Mouse (Mus musculus) MEL (cell line): ENCODE measurements around the gene Olfr792. TPM values are rescaled to one million over a fixed set of nuclear protein-coding genes. Genes with fewer than 3 reads are reported as not detected.

Source experiments
- DNase-seq: peaks from one replicate; pipeline ENCODE4 v3.0.0; 2011; ENCODE audit warnings: low read depth, low spot score
- H3K27ac ChIP-seq: 2 replicates; pipeline ENCODE4 v1.5.1; 2012; ENCODE audit warnings: low read depth, mild to moderate bottlenecking, control low read depth, low read length, moderate library complexity; ENCODE audit not compliant: control insufficient read depth
- H3K27me3 ChIP-seq, 2 experiments: fragments of 150-350 bp in 1 of 2; sonication (generic) in 1 of 2; 2 replicates each; pipeline ENCODE4 v1.6.1; 2012; ENCODE audit warnings: low read length in 2 of 2, mild to moderate bottlenecking in 2 of 2, improper control_type of control experiment in 1 of 2, moderate library complexity in 1 of 2; ENCODE audit not compliant: insufficient read depth in 2 of 2, control insufficient read depth in 1 of 2
- H3K36me3 ChIP-seq, 2 experiments: 2 replicates each; pipeline ENCODE4 v1.6.1; 2012 to 2014; ENCODE audit warnings: low read length in 2 of 2, improper control_type of control experiment in 1 of 2, inconsistent platforms in 1 of 2, mild to moderate bottlenecking in 1 of 2; ENCODE audit not compliant: insufficient read depth in 2 of 2, control insufficient read depth in 1 of 2
- H3K4me1 ChIP-seq, 2 experiments: fragments of 150-350 bp in 1 of 2; sonication (generic) in 1 of 2; 2 replicates each; pipeline ENCODE4 v1.6.1; 2012; ENCODE audit warnings: low read length in 2 of 2, improper control_type of control experiment in 1 of 2, mild to moderate bottlenecking in 1 of 2; ENCODE audit not compliant: insufficient read depth in 2 of 2, control insufficient read depth in 1 of 2
- H3K4me3 ChIP-seq, 2 experiments: fragments of 150-350 bp in 1 of 2; sonication (generic) in 1 of 2; 2 replicates each; pipeline ENCODE4 v1.5.1; 2012; ENCODE audit warnings: low read depth in 2 of 2, low read length in 2 of 2, mild to moderate bottlenecking in 2 of 2, moderate library complexity in 2 of 2, control low read depth in 1 of 2, improper control_type of control experiment in 1 of 2; ENCODE audit not compliant: control insufficient read depth in 1 of 2, insufficient read depth in 1 of 2
- H3K79me2 ChIP-seq: 2 replicates; pipeline ENCODE4 v1.6.1; 2012; ENCODE audit warnings: mild to moderate bottlenecking, low read length, moderate library complexity; ENCODE audit not compliant: control insufficient read depth, poor library complexity, insufficient read depth
- H3K9ac ChIP-seq: 2 replicates; pipeline ENCODE4 v1.6.1; 2012; ENCODE audit warnings: low read depth, mild to moderate bottlenecking, control low read depth, low read length, moderate library complexity; ENCODE audit not compliant: control insufficient read depth, poor library complexity, severe bottlenecking
- H3K9me3 ChIP-seq: fragments of 150-350 bp; sonication (generic); replicated peaks from 2 replicates; pipeline ENCODE4 v1.6.1; 2012; ENCODE audit warnings: mild to moderate bottlenecking, low read length, improper control_type of control experiment, moderate library complexity; ENCODE audit not compliant: insufficient read depth
- CHD1 ChIP-seq: IDR thresholded peaks from 2 replicates; pipeline ENCODE4 v1.6.1; 2012; ENCODE audit warnings: low read depth, mild to moderate bottlenecking, inconsistent platforms, low read length, improper control_type of control experiment
- CHD2 ChIP-seq: IDR thresholded peaks from 2 replicates; pipeline ENCODE4 v1.6.1; 2011; ENCODE audit warnings: low read length, improper control_type of control experiment
- CTCF ChIP-seq, 3 experiments: IDR thresholded peaks in 2 of 3; conservative IDR thresholded peaks in 1 of 3; 2 replicates each; pipeline ENCODE4 v1.5.1; 2011 to 2012; ENCODE audit warnings: low read length in 3 of 3, low read depth in 2 of 3, mild to moderate bottlenecking in 2 of 3, improper control_type of control experiment in 1 of 3, inconsistent platforms in 1 of 3, mixed read lengths in 1 of 3, moderate library complexity in 1 of 3; ENCODE audit not compliant: control insufficient read depth in 1 of 3, insufficient read depth in 1 of 3, poor library complexity in 1 of 3, severe bottlenecking in 1 of 3
- ELF1 ChIP-seq: IDR thresholded peaks from 2 replicates; pipeline ENCODE4 v1.6.1; 2014; ENCODE audit warnings: low read depth, mild to moderate bottlenecking, inconsistent platforms, low read length, improper control_type of control experiment, moderate library complexity
- ETS1 ChIP-seq: IDR thresholded peaks from 2 replicates; pipeline ENCODE4 v1.6.1; 2012; ENCODE audit warnings: low read depth, mild to moderate bottlenecking, inconsistent platforms, low read length, improper control_type of control experiment, moderate library complexity
- MEF2A ChIP-seq: IDR thresholded peaks from 2 replicates; pipeline ENCODE4 v1.6.1; 2014; ENCODE audit warnings: low read depth, mild to moderate bottlenecking, inconsistent platforms, low read length, improper control_type of control experiment; ENCODE audit not compliant: poor library complexity, insufficient replicate concordance, severe bottlenecking; ENCODE audit errors: extremely low read depth
- MXI1 ChIP-seq: IDR thresholded peaks from 2 replicates; pipeline ENCODE4 v1.6.1; 2011; ENCODE audit warnings: mild to moderate bottlenecking, low read depth, low read length, improper control_type of control experiment
- MYB ChIP-seq: IDR thresholded peaks from 2 replicates; pipeline ENCODE4 v1.6.1; 2011; ENCODE audit warnings: mild to moderate bottlenecking, low read depth, low read length, improper control_type of control experiment
- MYC ChIP-seq: IDR thresholded peaks from 2 replicates; pipeline ENCODE4 v1.6.1; 2011; ENCODE audit warnings: low read depth, mild to moderate bottlenecking, low read length, improper control_type of control experiment, moderate library complexity
- NELFE ChIP-seq: IDR thresholded peaks from 2 replicates; pipeline ENCODE4 v1.6.1; 2011; ENCODE audit warnings: low read depth, low read length, improper control_type of control experiment
- NRF1 ChIP-seq: IDR thresholded peaks from 2 replicates; pipeline ENCODE4 v1.6.1; 2014; ENCODE audit warnings: low read depth, mild to moderate bottlenecking, inconsistent platforms, low read length, improper control_type of control experiment, moderate library complexity; ENCODE audit not compliant: poor library complexity, insufficient read depth, severe bottlenecking
- POLR2A ChIP-seq, 2 experiments: IDR thresholded peaks; 2 replicates each; pipeline ENCODE4 v1.6.1; 2011 to 2012; ENCODE audit warnings: low read length in 2 of 2, mild to moderate bottlenecking in 2 of 2, control low read depth in 1 of 2, improper control_type of control experiment in 1 of 2, low read depth in 1 of 2, moderate library complexity in 1 of 2; ENCODE audit not compliant: control insufficient read depth in 1 of 2, insufficient read depth in 1 of 2, poor library complexity in 1 of 2
- POLR2AphosphoS5 ChIP-seq: IDR thresholded peaks from 2 replicates; pipeline ENCODE4 v1.6.1; 2012; ENCODE audit warnings: low read depth, borderline replicate concordance, mild to moderate bottlenecking, inconsistent platforms, low read length, moderate library complexity, mixed read lengths
- RAD21 ChIP-seq: IDR thresholded peaks from 2 replicates; pipeline ENCODE4 v1.6.1; 2011; ENCODE audit warnings: mild to moderate bottlenecking, low read depth, low read length, improper control_type of control experiment
- RCOR1 ChIP-seq: IDR thresholded peaks from 2 replicates; pipeline ENCODE4 v1.6.1; 2012; ENCODE audit warnings: low read depth, mild to moderate bottlenecking, inconsistent platforms, low read length, improper control_type of control experiment
- SIN3A ChIP-seq: IDR thresholded peaks from 2 replicates; pipeline ENCODE4 v1.6.1; 2012; ENCODE audit warnings: low read length, improper control_type of control experiment, inconsistent platforms
- SMC3 ChIP-seq: IDR thresholded peaks from 2 replicates; pipeline ENCODE4 v1.6.1; 2011; ENCODE audit warnings: low read depth, low read length, improper control_type of control experiment
- TBP ChIP-seq: IDR thresholded peaks from 2 replicates; pipeline ENCODE4 v1.8.0; 2011; ENCODE audit warnings: low read depth, low read length, improper control_type of control experiment
- TCF12 ChIP-seq: IDR thresholded peaks from 2 replicates; pipeline ENCODE4 v1.6.1; 2014; ENCODE audit warnings: low read depth, mild to moderate bottlenecking, inconsistent platforms, low read length, improper control_type of control experiment, moderate library complexity
- USF1 ChIP-seq: IDR thresholded peaks from 2 replicates; pipeline ENCODE4 v1.6.1; 2014; ENCODE audit warnings: low read depth, mild to moderate bottlenecking, inconsistent platforms, low read length, improper control_type of control experiment, moderate library complexity
- ZKSCAN1 ChIP-seq: IDR thresholded peaks from 2 replicates; pipeline ENCODE4 v1.6.1; 2012; ENCODE audit warnings: low read depth, mild to moderate bottlenecking, inconsistent platforms, low read length, improper control_type of control experiment, moderate library complexity
- ZMIZ1 ChIP-seq: IDR thresholded peaks from 2 replicates; pipeline ENCODE4 v1.6.1; 2012; ENCODE audit warnings: low read depth, mild to moderate bottlenecking, inconsistent platforms, low read length, improper control_type of control experiment, moderate library complexity
- ZNF384 ChIP-seq: IDR thresholded peaks from 2 replicates; pipeline ENCODE4 v1.6.1; 2012; ENCODE audit warnings: low read depth, mild to moderate bottlenecking, inconsistent platforms, low read length, improper control_type of control experiment
- polyA plus RNA-seq, 2 experiments: library from polyadenylated mRNA; stranded (reverse) in 1 of 2; unstranded in 1 of 2; fragments of >175 nt in 1 of 2; fragments of >200 nt in 1 of 2; gene quantifications; 2 replicates each; pipeline versions ENCODE4 v1.2.1 to v1.2.4; 2012; ENCODE audit warnings: low replicate concordance in 2 of 2, low read depth in 1 of 2; ENCODE audit not compliant: insufficient read length in 2 of 2, insufficient read depth in 1 of 2, missing spikeins in 1 of 2
- total RNA-seq: library from RNA; depleted of rRNA; stranded (reverse); fragments of 300-350 nt; gene quantifications from 2 replicates; pipeline ENCODE4 v1.2.3, GENCODE M21; 2012; rRNA removed

The Olfr792 gene
- total RNA-seq (not detected in 2 replicates), polyA plus RNA-seq (not detected)

DNA sequence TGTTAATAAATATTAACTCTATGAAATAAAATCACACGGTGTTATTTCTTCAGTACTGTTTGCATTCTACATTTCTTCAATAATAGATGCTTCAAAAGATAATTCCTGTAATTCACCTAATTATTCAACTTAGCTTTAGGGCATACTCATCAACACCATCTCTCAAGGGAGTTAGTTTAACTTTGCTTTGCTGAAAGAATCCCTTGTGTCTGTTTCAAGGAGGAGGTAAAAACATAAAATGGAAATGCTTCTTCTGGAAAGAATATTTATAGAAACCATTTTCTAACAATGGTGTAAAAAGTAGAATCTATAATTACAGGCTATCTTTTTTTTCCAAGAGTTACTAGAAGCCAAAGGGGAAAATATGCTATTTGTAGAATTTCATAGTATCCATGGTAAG lies at the start of gene Olfr792:
TSS of gene Olfr792 (plus strand) at position 301 of the 400 bp plus-strand sequence.
- Histone ChIP-seq H3K27ac (no peak within 1 kb of the TSS), H3K9me3 (no peaks in the 10 kb centered on the region), H3K36me3 (no peaks in the 10 kb centered on the region), H3K79me2 (no peaks in the 10 kb centered on the region), H3K4me1 (no peaks in the 10 kb centered on the region), H3K27me3 (no peaks in the 10 kb centered on the region), H3K9ac (no peak within 1 kb of the TSS), H3K4me3 (no peak within 1 kb of the TSS)
- no peak for DNase-seq
- no peak for TF ChIP-seq ETS1
- TF ChIP-seq CTCF (IDR thresholded peaks at IDR 0.05 in 2 of 3, conservative IDR thresholded peaks at IDR 0.05 in 1 of 3; ENCODE audit: control insufficient read depth in 1 of 3, insufficient read depth in 1 of 3, low read depth in 2 of 3, low read length in 3 of 3, poor library complexity in 1 of 3, severe bottlenecking in 1 of 3): no peak
- no peak for TF ChIP-seq RAD21
- no peak for TF ChIP-seq TCF12
- no peak for TF ChIP-seq NELFE

GRCm38 (mm10) chr10:129490101-129490500 lies 48.9 kb upstream of the Olfr792 start:
- Histone ChIP-seq H3K27me3 (no peaks in the 10 kb centered on the region), H3K9me3 (no peaks in the 10 kb centered on the region), H3K9ac (no peak overlapping the region), H3K27ac (no peak overlapping the region), H3K4me3 (no peak overlapping the region), H3K79me2 (no peaks in the 10 kb centered on the region), H3K36me3 (no peaks in the 10 kb centered on the region), H3K4me1 (no peaks in the 10 kb centered on the region)
- TF ChIP-seq POLR2AphosphoS5 (no peak), TBP (no peak), RCOR1 (no peak), USF1 (no peak), CTCF (IDR thresholded peaks at IDR 0.05 in 2 of 3, conservative IDR thresholded peaks at IDR 0.05 in 1 of 3; ENCODE audit: control insufficient read depth in 1 of 3, insufficient read depth in 1 of 3, low read depth in 2 of 3, low read length in 3 of 3, poor library complexity in 1 of 3, severe bottlenecking in 1 of 3) (no peak), RAD21 (no peak), MYB (no peak), ZNF384 (no peak), SMC3 (no peak)
- no peak for DNase-seq

- no peak for DNase-seq
- no peak within 1 kb of the TSS for H3K4me3 ChIP-seq
- H3K27ac ChIP-seq: no peak within 1 kb of the TSS
- H3K27me3 ChIP-seq: no peaks in the 10 kb centered on the region
- H3K4me1 ChIP-seq: no peaks in the 10 kb centered on the region
- TF ChIP-seq TCF12: no peak
- no peak for TF ChIP-seq POLR2A (IDR thresholded peaks at IDR 0.05; ENCODE audit: control insufficient read depth in 1 of 2, insufficient read depth in 1 of 2, low read depth in 1 of 2, low read length in 2 of 2, poor library complexity in 1 of 2)
- no peak for TF ChIP-seq MYC
- TF ChIP-seq SMC3: no peak
- TF ChIP-seq NELFE: no peak
- TF ChIP-seq ZMIZ1: no peak
- TF ChIP-seq CHD2: no peak
- no peak for TF ChIP-seq ZKSCAN1
- no peak for TF ChIP-seq SIN3A
- no peak for TF ChIP-seq ELF1
- no peak for TF ChIP-seq NRF1
- TF ChIP-seq MYB: no peak
- TF ChIP-seq MXI1: no peak
- TF ChIP-seq CHD1: no peak
- no peak for TF ChIP-seq MEF2A
- no peak for TF ChIP-seq ZNF384
- TF ChIP-seq, all 39 proteins: peak for 0
- H3K9ac ChIP-seq: no peak within 1 kb of the TSS
- H3K79me2 ChIP-seq: no peaks in the 10 kb centered on the region
- no peaks in the 10 kb centered on the region for H3K9me3 ChIP-seq
- no peaks in the 10 kb centered on the region for H3K36me3 ChIP-seq
Measured at GRCm38 (mm10) chr10:129498192-129498591, 40.8 kb upstream of the Olfr792 start, which contains the start of gene Olfr790. Gene Olfr790, plus strand, starts transcription at chr10:129498492.
